Mouse (Mus musculus) ES-E14 (cell line): Measurements from ENCODE around the gene Asb16.

Experiments
- CHD2 ChIP-seq: IDR thresholded peaks from 2 replicates; pipeline ENCODE4 v1.6.1; 2014; ENCODE audit warnings: mild to moderate bottlenecking, low read depth, low read length, inconsistent platforms
- HCFC1 ChIP-seq: IDR thresholded peaks from 2 replicates; pipeline ENCODE4 v1.6.1; 2012; ENCODE audit warnings: low read length, inconsistent platforms, borderline replicate concordance; ENCODE audit not compliant: insufficient read depth
- ZC3H11A ChIP-seq: IDR thresholded peaks from 2 replicates; pipeline ENCODE4 v1.6.1; 2012; ENCODE audit warnings: low read depth, mild to moderate bottlenecking, inconsistent platforms, low read length, borderline replicate concordance
- ZNF384 ChIP-seq: IDR thresholded peaks from 2 replicates; pipeline ENCODE4 v1.6.1; 2012; ENCODE audit warnings: low read depth, low read length, inconsistent platforms

DNA sequence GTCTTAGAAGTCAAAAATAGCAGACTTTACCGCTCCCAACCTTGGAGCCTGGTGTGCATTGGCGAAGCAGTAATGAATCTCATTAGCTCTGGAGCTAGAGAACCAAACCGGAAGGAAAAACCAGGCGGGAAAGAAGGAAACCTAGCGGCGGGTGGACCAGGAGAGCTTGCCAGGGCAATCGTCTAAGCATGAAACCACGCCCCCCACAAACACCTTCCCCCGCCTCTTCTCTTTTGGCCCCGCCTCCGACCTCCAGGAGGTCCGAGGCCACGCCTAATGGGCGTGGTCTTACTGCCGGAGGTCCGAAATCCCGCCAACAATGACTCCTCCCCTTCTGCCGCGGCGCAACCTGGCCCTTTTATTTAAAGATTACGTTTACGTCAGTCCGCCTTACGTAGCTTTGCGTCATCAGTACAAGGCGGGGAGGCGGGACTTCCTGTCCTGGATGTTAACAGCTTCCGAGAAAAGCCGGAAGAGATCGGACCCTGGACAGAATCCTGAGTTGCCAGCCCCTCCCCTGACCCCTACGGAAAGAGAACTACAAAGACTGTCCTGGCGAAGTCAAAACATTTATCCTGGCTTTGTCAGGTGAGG is 16.1 kb downstream of the Asb16 start, which contains the start of gene Tmub2:
- TF ChIP-seq CHD2 = no peak
- TF ChIP-seq ZNF384 = no peak
- TF ChIP-seq ZC3H11A = no peak
- TF ChIP-seq HCFC1 = peak; percentile 53; the same call in 1 of the 2 replicates
